Mouse (Mus musculus): ENCODE measurements at regions not wholly inside any gene's neighbourhood (a gene's known extent, or its start where the extent isn't known, plus 50 kb on each side); places are given as distances from the start of the nearest gene placed in this dataset.

DNA sequence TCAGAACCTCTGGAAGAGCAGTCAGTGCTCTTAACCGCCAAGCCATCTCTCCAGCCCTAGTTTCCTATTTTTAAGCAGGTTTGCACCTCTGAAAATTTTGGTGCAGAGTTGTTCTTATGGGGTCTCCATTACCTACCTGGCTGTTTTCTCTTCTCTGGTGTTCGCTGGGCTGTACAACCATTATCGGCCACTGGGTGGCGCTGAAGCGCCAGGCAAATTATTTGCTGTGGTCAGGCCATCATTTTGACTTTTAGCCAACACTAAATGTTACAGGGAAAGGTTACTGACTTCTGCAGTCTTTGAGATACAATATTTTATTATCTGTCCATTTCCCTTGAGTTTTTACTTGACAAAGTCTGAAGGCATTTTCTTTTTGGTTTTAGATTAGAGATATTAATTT lies 74.8 kb upstream of the Fam241a start:
- DNase-seq, result peak; percentile 13

- DNase-seq, result no peak
Observed at GRCm38 (mm10) chr3:127967170-127967569, 71.0 kb upstream of the Fam241a start.

DNA sequence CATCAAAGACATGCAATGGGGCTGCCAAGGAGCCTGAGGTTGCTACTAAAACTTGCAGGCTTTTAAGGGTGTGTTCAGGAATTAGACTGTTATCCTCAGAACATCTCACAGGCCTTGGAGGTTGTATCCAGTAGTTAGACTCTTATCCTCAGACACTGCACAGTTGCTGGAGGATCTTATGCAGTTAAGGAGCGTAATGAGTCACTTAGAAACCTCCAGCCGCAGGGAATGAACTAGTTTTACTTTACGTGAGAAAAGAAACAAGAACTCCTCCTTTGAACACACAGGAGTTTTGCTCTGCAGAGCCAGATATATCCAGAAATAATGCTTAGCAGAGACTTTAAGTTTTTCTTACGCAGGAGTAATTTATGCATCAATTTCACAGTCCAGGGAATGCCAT lies 70.1 kb upstream of the Fam241a start:
- DNase-seq, result no peak

DNA sequence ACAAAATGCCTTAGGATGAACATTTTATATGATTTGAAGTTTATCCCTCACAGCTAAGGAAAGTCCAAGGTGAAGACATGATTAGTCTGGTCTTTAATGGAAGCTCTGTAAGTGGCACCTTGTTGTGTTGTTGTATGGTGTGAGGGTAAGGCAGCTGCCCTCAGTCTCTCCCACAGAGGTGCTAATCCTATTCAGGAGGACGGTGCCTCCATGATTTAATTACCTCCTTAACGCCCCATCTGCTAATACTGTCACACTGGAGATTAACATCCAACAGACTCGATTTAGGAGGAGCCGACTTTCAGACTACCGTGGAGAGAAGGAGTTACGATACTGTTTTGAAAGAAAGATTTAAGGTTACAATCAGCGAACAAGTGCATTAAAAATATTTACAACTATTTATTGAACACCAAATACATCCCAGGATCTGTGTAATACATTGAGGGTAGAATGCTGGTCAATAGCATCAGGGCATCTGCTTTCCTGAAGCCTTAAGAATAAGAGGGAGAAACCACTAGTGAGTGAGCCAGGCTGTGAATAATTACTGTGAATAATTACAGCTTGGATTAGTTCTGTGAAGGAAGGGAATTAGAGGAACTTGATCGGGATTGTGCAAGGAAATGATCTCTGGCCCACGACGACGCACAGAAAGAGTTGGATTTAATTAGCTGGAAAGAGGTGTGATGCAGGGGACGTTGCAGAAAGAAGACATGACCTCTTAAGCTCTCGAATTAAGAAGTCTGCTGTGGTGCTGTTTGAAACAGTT lies 63.0 kb upstream of the Fam241a start:
- no peak for DNase-seq

DNA sequence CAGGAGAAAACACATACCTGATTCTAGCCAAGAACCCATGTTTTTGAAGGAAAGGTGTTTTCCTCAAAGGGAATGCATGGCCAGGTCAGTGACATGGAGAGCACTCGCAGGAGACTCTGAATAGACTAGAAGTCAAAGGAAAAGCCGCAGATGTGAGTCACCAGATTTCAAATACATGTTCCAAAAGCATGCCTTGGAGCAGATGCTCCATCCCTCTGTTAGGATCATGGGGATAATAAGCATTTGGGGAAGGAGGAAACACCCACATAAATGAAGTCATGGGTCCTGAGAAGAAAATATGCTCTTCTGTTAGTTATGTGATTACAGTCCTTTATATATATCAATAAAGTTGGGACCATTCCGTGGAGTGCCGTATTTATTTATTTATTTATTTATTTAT lies 58.7 kb upstream of the Fam241a start:
- no peak for DNase-seq

DNA sequence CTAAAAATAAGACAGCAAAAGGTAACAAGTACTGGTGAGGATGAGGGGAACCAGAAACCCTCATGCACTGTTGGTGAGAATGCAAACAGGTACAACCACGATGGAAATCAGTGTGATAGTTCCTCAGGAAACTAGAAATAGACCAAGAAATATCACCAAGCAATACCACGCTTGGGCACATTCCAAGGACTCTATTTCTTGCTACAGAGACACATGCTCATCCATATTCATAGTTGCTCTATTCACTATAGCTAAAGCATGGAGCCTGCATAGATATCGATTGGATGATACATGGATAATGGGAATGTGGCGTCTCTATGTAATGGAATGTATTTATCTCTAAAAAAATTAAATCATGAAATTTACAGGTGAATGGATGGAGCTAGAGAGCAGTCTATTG lies 57.5 kb upstream of the Fam241a start:
- DNase-seq, result no peak

- peak; percentile 27 for DNase-seq
Observed at GRCm38 (mm10) chr3:127948898-127949620, 52.9 kb upstream of the Fam241a start.

DNA sequence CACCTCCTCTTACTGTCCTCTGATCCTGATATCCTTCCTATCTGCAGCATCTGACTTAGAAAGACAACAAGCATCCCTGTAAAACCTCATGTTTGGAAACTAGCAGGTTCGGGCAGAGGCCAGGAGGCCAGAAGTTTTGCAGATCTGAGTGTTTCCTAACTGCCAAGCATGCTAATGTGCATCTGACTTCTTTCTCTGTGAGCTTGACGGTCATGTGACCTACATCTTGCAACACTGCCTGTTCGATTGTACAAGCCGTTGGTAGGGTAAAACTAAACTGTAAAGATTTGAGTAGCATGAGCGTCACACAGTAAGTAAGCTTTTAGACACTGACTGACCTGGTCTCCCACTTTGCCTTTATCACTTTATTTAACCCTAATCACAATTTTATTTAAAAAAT lies 52.2 kb upstream of the Fam241a start:
- DNase-seq, result no peak
